Mouse (Mus musculus) layer of hippocampus, adult 2 months (tissue): Measurements from ENCODE around the gene Gm5737. TPM values are rescaled to one million over a fixed set of nuclear protein-coding genes. Genes with fewer than 3 reads are reported as not detected.

ENCODE experiments used
- DNase-seq, 2 experiments: peaks; one replicate each; pipeline ENCODE4 v3.0.0; 2022; ENCODE audit warnings: low spot score in 2 of 2
- H3K27ac ChIP-seq: fragments of 200-600 bp; 2 replicates; pipeline ENCODE4 v1.8.1; 2022
- H3K4me3 ChIP-seq: fragments of 200-600 bp; 2 replicates; pipeline ENCODE4 v1.8.1; 2022; ENCODE audit warnings: mild to moderate bottlenecking
- CTCF ChIP-seq: fragments of 200-600 bp; conservative IDR thresholded peaks from 2 replicates; pipeline ENCODE4 v1.8.1; 2022; ENCODE audit warnings: antibody characterized with exemption, mild to moderate bottlenecking, moderate library complexity
- long read RNA-seq, 2 experiments: library from polyadenylated mRNA; stranded (forward); transcript quantifications; one replicate each; pipeline ENCODE4 v2.0.0; 2021; ENCODE audit warnings: borderline mapping rate in 2 of 2
- total RNA-seq, 2 experiments: library from RNA; stranded (reverse); gene quantifications; 2 replicates each; pipeline ENCODE4 v1.2.3; 2021

Gm5737 gene
- total RNA-seq = under 1 TPM in 1 of 2 experiments, not detected in 1; 0.37 TPM
- long read RNA-seq, experiment 1 = 0 reads
- long read RNA-seq, experiment 2, partial matches to known transcripts = 0 of 1 reads
- long read RNA-seq, experiment 2, other reads (novel, unspliced or antisense) = 1 of 1 reads

DNA sequence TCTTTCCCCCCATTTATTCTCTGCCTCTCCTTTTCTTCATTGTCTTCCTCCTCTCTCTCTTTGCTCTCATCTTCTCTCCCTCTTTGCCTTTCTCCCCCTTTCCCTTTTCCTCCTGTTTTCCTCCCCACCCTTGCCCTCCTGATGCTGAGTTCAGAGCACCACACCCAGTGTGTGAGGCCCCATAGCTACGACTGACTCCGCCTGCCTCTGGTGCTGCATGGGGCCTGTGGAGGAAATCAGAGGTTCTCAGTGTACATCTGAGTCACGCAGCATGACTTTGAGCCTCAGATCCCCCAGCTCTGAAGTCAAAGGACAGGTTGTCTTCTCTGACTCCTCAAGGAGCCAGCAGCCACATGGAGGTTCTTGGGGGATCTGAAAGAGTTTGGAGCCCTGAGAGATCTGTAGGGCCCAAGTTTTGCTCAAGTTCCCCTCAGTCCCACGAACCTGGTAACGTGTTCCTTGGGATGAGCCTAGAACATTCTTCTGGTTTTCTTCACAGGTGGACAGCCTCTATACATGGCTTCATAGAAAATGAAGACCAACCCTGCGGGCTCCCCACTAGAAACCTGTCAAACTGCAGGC, at the start of gene Gm5737:
Gm5737 (plus strand) TSS at position 532 of the 582 bp plus-strand sequence.
- DNase-seq = no peak
- no peak within 1 kb of the TSS for H3K27ac ChIP-seq
- H3K4me3 ChIP-seq = no peak within 1 kb of the TSS
- TF ChIP-seq CTCF = no peak

DNA sequence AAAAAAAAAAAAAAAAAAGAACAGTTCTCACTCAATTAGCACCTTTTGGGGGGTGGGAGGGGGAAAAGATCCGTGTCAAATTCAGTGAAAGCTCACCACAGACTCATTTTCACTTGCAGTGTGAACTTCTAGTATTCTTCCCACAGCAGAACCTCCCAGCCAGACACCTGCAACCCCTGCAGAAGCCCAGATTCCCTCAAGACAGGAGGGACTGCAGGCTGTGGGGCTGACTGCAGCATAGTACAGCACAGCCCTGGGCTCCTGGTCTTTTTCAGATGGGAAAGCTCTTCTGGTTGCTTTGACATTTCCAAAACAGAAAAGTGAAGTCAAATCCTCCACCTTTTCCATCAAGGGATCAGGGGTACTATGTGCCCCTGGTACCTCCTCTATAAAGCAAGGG, 44.8 kb upstream of the Gm5737 start:
- no peak for TF ChIP-seq CTCF
- DNase-seq = no peak
- Histone ChIP-seq H3K4me3 (no peak overlapping the region), H3K27ac (no peak overlapping the region)

DNA sequence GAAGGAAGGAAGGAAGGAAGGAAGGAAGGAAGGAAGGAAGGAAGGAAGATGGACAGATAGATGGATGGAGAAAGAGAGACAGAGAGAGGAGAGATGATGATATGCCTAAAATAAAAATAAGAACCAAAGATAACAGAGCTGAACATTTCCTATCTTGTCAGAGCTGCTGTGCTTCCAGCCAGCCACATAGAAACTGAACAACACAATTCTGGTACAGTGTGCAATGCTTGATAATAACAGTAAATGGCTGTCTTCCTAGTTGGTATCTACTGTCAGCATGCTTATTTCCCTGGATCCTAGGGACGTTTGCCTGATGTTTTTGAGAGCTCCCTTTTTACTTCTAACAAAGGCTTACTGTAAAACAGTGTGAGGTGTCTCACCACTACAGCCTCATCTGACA, 40.8 kb upstream of the Gm5737 start:
- no peak for DNase-seq
- Histone ChIP-seq H3K27ac (no peak overlapping the region), H3K4me3 (no peak overlapping the region)
- TF ChIP-seq CTCF = no peak

DNA sequence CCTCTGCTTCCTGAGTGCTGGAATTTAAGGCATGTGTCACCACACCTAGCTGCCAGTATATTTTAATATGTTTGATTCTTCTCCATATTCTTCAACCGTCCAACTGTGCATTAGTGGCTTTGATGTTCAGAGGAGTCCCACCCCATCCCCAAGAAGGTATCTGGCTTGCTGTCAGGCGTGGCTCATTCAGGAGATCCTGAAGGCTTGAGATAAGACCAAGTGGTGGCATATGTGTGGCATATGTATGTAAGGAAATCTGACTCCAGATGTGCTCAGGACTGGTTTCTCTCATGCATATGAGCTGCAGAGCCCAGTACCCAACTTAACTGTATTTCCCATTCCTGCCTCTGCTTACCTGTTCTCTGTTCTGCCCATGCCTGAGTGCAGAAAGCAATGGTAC, 34.2 kb upstream of the Gm5737 start:
- TF ChIP-seq CTCF = no peak
- Histone ChIP-seq H3K4me3 (no peak overlapping the region), H3K27ac (no peak overlapping the region)
- no peak for DNase-seq

DNA sequence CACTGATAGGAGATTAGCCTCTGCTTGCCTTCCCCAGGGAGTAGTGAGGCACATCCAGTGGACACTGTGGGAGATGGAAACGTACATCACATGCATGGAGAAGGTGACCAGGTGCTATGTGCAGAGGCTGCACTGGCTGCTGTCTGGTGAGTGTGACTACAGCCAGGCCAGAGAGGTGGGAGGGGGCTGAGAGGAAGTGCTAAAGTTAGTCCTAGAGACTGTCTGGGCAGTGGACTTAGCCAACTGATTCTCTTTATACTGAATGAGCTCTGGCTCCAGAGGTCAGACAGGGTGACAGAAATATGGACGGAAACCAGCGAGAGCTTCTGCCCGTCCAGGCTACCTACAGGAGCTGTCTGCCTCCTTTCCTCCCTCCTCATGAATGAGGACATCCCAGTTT, 16.6 kb upstream of the Gm5737 start:
- H3K4me3 ChIP-seq = no peak overlapping the region
- no peak overlapping the region for H3K27ac ChIP-seq
- no peak for TF ChIP-seq CTCF
- no peak for DNase-seq

DNA sequence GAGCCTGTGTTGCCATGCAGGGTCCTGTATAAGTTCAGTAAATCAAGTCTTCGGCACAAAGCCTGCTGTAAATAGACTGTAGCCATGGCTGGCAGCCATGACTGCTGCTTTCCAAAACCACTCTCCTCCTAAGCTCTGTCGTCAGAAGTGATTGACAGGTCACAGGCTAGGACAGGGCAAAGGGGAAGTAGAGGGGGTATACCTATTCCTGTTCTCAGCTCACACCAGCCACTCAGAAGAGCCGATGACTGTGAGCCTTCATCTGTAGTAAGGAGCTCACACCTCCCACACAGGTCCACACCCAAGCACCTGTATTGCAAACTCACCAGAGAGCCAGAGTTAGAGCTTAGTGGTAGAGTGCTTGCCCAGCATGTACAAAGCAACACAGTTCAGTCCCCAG, 15.8 kb upstream of the Gm5737 start:
- Histone ChIP-seq H3K27ac (no peak overlapping the region), H3K4me3 (no peak overlapping the region)
- DNase-seq = no peak
- TF ChIP-seq CTCF = no peak

DNA sequence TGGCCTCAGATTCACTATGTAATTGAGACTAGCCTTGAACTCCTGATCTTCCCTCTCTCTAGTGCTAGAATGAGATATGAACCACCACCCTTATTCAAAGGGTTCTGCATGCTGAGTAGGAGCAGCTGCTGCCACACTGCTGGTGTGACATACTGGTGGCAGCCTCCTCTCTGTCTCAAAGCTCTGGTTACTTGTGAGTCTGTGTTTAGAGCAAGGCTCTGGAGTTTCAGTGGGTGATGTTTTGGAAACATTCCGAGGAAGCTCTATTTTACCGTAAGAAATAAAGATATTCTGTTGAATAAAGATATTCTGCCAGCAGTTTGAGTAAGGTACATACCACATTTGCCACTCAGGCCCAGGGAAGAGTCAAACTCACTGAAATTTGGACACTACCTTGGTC, 8.9 kb upstream of the Gm5737 start:
- no peak overlapping the region for H3K4me3 ChIP-seq
- TF ChIP-seq CTCF = no peak
- no peak for DNase-seq
- H3K27ac ChIP-seq = no peak overlapping the region

DNA sequence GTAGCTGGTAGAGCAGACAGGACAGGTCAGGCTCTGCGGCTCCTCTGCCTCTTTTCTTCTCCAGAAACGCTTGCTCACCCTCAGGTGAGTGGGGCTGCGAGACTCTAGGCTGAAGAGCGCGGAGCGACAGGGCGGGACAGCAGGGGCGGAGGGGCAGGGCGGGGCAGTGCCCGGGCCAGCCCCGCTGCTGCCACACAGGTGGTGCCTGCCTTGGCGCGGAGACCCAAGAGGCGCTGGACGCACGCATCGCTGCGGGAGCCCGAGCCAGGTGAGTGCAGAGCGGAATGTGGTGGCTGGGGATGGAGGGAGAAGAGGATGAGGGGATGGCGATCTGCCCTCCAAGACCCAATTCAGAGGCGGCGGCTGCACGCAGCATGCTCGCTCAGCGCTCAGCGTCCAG, 2.5 kb upstream of the Gm5737 start:
- Histone ChIP-seq H3K27ac (no peak overlapping the region), H3K4me3 (no peak overlapping the region; the same call in 1 of the 2 replicates)
- TF ChIP-seq CTCF = no peak
- DNase-seq = no peak

DNA sequence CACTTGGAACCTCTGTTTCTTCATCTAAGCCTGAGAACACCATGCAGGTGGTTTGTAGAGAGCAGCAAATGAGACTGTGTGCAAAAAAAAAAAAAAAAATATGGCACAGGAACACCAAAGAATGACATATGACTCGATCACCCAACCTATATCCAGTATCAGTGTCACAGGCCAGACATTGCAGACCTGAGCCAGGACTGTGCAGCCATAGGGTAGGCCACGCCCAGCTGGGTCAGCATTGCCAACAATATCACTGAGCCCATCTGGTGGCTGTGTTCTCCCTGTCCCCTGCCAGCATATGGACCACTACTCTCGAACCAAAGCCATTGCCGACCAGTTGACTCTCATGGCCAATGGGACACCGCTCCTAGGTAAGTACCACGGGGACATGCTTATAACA, 5.4 kb downstream of the Gm5737 start:
- DNase-seq = no peak
- no peak overlapping the region for H3K27ac ChIP-seq
- H3K4me3 ChIP-seq = no peak overlapping the region
- no peak for TF ChIP-seq CTCF

DNA sequence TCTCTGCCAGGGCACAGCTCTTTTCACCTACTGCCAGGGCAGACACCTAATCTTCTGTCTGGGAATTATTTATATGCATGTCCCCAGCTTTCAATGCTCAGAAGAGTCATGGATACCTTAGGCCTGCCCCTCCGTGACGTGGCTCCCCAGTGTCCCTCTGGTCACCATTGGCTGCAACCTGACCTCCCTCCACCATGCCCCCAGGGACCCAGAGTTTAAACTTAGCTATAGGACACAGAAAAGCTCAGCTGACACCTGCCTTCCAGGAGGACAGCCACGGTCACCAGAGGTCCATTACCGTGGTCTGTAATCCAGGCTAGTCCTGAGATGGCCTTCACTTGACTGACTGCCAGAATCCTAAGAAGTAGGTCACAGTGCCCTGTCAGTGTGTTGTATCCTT, 7.2 kb downstream of the Gm5737 start:
- no peak for DNase-seq
- Histone ChIP-seq H3K27ac (no peak overlapping the region), H3K4me3 (no peak overlapping the region)
- no peak for TF ChIP-seq CTCF

DNA sequence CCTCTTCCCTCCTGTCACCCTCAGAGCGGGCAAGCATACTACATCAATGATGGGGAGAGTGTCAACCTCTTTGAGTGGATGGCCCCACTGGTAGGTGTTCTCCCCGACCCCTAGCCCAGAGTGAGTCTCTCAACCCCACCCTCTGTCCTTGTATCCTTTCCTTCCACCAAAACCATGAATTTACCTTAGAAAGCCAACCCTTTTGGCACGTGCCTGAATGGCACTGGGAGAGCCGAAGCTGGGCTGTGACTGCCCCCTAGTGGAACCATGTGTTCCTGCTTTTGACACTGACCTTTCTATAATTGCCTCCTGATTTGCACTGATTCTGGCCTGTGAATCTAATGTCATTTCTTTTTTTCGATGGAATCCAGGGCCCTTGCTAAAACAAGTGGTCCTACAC, 11.1 kb downstream of the Gm5737 start:
- TF ChIP-seq CTCF = peak; percentile 94
- peak in 1 of 2 experiments; percentile 73 for DNase-seq
- no peak overlapping the region for H3K27ac ChIP-seq
- no peak overlapping the region for H3K4me3 ChIP-seq

DNA sequence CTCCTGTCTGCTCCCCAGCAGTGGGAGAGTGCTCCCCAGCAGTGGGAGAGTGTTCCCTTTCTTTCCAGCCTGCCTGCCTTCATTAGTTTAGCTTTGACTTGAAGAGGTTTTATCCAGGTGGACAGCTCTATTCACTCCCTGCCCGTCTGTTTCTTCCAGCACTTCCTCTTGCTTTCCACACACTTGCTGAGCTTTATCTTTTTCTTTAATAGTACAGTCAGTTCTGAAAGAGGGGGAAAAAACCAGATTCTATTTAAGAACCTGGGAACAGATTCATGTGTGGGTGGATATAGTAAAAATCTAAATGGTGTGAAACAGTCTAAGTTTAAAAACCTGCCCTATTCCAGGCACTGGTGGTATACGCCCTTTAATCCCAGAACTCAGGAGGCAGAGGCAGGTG, 12.9 kb downstream of the Gm5737 start:
- no peak overlapping the region; the same call in 1 of the 2 replicates for H3K27ac ChIP-seq
- peak in 1 of 2 experiments; percentile 32 for DNase-seq
- H3K4me3 ChIP-seq = no peak overlapping the region
- no peak for TF ChIP-seq CTCF

DNA sequence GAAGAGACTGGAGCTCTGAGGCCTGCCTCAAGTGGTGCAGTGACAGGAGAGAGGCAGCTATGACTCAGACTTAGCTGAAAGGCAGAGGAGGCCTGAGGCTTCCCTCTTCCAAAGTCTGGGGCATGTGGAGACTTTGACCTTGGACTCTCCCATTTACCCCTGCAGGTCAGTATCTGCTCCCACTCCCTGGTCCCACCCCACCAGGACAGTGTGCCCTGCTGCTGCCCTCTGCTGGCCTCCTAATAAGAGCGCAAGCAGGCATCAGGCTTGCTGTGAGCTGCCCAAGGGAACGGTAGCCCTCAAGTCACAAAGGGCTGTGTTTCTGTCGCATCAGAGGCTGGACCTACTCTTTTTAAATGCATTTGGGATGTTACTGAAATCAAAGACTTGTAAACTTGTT, 14.2 kb downstream of the Gm5737 start:
- DNase-seq = no peak

More for the DNA sequence above, 14.2 kb downstream of the Gm5737 start:
- TF ChIP-seq CTCF = peak; percentile 78
- H3K4me3 ChIP-seq = no peak overlapping the region
- H3K27ac ChIP-seq = no peak overlapping the region
